Mouse (Mus musculus): ENCODE measurements around the gene Dip2b.

Gene Dip2b

GRCm38 (mm10) chr15:100220916-100221315 lies 182.5 kb downstream of the Dip2b start:
- DNase-seq (ENCODE audit: low spot score in 2 of 2), result no peak

DNA sequence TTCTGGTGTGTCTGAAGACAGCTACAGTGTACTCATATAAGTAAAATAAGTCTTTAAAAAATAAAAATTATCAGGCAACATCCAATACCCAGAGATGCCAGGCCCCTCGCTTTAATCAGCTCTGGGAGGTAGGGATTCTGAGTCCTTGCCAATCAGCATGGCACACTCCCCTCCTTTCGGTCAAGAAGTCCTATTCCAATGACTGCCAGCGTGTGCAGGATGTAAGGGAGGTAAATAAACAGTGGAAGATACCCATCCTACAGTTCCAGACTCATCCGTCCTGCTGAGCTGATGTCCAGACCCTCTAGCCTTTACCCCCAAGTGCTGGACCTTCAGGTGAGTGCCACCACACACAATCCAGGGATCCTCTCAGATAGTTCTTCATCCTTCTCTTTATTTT lies 186.9 kb downstream of the Dip2b start:
- no peak for DNase-seq (ENCODE audit: low spot score in 2 of 2)

DNA sequence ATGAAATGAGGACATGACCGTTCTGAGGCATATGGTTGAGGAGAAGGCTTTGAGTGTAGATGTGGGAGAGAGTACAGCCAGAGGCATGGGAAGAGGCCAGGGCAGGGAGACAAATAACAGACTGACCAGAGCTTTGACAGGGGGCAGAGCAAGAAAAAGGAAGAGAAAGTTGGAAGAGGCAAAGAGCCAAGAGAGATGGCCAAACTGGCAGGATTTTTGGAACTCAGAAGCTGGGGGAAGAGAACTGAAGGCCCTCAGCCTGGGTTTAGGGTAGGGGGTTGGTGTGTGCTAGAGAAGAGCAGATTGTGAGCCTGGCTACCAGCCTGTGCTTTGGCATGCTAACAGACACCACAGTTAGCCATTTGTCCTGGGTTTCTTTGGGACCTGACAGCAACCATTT lies 187.4 kb downstream of the Dip2b start:
- no peak for DNase-seq (ENCODE audit: low spot score in 2 of 2)

GRCm38 (mm10) chr15:100227031-100227662 lies 188.7 kb downstream of the Dip2b start:
- no peak for DNase-seq (ENCODE audit: low spot score in 2 of 2)

- peak; percentile 76 to 84 for DNase-seq (ENCODE audit: low spot score in 2 of 2)
Measured at GRCm38 (mm10) chr15:100227663-100228534, 189.4 kb downstream of the Dip2b start, which contains the start of gene Atf1. TSS of gene Atf1 (plus strand) at chr15:100227819.

- no peak for DNase-seq (ENCODE audit: low spot score in 2 of 2)
Measured at GRCm38 (mm10) chr15:100228535-100229336, 190.3 kb downstream of the Dip2b start.

- no peak for DNase-seq (ENCODE audit: low spot score in 2 of 2)
Measured at GRCm38 (mm10) chr15:100230655-100231054, 192.2 kb downstream of the Dip2b start.

DNA sequence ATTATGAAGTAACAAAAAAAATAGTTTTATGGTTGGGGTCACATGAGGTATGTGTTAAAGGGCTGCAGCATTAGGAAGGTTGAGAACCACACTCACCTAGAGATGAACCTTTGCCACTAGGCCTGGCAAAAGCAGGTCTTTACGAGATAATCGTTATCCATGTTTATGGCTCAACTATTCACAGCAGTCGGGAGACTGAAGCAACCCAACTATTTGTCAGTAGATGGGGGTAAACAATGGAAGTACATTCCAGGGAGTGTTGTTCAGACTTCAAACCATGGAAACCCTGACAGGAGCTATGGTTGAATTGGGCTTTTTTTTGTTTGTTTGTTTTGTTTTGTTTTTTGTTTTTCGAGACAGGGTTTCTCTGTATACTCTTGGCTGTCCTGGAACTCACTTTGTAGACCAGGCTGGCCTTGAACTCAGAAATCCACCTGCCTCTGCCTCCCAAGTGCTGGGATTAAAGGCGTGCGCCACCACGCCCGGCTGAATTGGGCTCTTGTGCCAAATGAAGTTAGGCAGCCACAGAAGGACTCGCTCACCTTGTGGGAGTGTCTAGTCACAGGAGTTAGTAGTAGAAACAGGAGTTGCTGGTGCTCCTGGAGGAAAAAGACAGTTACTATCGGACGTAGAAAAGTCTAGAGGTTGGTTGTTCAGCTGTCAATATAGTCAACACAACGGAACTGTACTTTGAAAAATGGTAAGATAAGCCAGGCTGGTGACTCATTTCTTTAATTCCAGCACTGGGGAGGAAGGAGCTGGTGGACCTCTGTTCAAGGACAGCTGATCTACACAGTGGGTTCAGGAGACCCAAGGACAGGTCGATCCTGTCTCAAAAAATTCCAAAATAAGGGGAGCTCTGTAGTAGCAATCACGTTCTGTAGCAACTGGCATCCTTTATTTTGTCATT lies 193.4 kb downstream of the Dip2b start:
- no peak for DNase-seq (ENCODE audit: low spot score in 2 of 2)

DNA sequence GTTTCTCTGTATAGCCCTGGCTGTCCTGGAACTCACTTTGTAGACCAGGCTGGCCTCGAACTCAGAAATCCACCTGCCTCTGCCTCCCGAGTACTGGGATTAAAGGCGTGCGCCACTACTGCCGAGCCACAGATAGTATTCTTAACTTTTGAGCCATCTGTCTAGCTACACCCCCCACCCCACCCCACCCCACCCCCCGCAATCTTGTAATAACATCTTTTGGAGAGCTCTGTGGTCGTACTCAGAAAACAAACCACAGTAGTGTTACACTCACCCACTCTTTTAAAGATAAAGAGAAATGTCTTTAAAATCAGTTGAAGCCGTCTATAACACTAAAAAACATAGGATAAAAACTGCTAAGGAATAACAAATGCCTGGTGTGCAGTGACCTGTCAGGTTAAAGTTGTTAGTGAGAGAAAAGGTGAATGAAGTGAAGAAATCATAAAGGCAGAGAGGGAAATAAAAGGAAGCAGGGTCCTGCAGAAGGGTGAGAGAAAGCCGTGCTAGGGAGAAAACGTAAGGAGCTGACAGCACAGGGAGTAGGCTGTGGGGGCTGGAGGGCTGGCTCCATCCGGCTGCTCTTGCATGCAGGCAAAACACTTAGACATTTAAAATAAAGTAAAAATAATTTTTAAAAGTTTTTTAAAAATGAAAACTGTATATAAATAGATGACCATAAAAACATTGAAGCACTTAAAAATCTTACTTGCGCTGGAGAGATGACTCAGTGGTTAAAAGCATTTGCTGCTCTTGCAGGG lies 196.9 kb downstream of the Dip2b start:
- no peak for DNase-seq (ENCODE audit: low spot score in 2 of 2)

DNA sequence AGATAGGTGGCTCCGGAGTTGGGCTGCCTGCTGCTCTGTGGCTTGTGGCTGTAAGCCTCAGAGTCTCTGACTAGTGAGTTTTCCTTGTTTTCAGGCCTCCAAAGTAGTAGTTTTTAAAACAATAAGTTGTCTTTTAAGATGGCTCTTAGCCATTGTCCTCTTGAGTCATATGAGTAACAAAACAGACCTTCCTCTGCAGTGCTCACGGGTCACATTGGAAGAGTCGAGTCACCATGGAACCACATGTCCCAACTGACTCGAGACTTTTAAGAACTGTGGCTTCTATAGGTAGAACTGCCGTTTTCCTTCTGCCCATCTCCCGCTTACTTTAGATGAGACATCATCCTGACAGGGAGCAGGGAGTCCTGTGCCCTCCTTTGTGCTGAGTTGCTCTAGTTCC lies 198.5 kb downstream of the Dip2b start:
- DNase-seq (ENCODE audit: low spot score in 2 of 2), result no peak

- no peak for DNase-seq (ENCODE audit: low spot score in 2 of 2)
Measured at GRCm38 (mm10) chr15:100241780-100242179, 203.3 kb downstream of the Dip2b start.

GRCm38 (mm10) chr15:100245951-100246350 lies 207.5 kb downstream of the Dip2b start:
- no peak for DNase-seq (ENCODE audit: low spot score in 2 of 2)

- DNase-seq (ENCODE audit: low spot score in 2 of 2), result no peak
Measured at GRCm38 (mm10) chr15:100247296-100247695, 208.8 kb downstream of the Dip2b start.

DNA sequence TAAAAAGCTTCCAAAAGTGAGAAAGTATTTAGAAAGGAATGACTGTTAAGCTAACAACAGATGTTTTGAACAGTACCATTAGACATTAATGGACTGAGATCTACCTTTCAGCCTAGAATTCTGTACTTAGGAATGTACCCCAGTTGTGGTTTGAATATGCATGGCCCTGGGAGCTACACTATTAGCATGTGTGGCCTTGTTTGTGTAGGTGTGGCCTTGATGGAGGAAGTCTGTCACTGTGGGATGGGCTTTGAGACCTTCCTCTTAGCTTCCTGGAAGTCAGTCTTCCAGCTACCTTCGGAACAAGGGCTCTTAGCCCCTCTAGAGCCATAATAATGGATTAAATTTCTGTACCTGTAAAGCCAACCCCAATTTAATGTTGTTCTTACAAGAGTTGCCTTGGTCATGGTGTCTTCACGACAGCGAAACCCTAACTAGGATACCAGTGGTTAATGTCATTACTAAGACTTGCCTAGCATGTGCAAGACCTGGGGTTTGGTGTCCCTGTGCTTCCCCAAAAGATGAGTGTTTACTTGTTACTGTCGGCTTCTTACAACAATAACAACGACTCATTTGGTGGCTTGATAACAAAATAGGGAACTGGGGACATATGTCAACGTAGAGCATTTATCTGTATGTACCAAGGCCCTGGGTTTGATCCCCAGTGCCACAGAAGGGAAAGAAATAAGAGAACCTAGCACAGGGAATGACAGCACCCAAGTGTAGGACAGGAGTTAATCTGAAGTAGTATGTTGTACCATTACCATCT lies 210.4 kb downstream of the Dip2b start:
- DNase-seq (ENCODE audit: low spot score in 2 of 2), result no peak

DNA sequence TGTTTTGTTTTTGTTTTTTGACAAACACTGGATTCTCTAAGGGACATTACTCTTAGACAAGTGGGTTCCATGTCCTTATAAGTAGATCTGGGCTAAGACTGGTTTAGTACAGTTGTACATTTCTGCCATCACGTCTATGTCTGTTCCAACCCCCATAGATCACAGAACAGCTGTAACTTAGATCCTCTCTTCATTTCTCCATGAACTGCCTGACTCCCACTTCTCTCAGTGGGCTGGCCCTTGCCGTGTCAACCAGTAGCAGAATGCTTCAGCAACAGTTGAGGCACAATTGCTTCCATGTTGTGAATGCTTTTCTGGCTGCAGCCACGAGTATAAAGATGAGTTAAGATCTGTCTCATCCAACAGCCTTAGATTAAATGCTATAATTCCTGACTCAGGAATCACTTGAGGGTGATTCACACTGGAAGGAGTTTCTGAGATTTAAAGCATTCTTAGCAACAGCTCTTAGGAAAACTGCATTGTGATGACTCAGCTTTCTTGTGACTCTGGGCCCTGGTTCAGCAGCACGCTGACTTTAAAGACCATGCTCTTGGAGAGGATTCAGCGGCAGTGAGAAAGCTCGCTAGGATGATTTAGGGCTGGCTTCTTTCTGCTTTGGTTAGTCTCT lies 212.8 kb downstream of the Dip2b start:
- no peak for DNase-seq (ENCODE audit: low spot score in 2 of 2)

GRCm38 (mm10) chr15:100256386-100256785 lies 217.9 kb downstream of the Dip2b start:
- no peak for DNase-seq (ENCODE audit: low spot score in 2 of 2)

DNA sequence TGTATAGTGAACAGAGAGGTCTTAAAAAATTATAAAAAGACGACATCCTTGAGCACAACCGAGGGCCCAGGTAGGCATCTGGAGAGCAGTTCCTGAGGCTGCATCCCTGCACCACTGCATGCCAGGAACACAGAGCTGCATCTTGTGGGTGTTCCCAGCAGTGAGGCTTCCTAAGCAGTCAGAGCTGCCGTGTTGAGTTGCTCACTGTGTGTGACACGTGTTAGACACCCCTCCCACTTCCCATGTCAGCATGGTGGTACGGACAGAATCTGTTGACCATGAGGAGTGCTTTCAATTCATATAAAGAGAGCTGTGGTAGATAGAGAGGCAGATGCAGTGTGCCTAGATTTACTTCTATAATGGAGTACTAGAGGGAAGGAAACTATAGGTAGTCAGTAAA lies 218.8 kb downstream of the Dip2b start:
- DNase-seq (ENCODE audit: low spot score in 2 of 2), result no peak

DNA sequence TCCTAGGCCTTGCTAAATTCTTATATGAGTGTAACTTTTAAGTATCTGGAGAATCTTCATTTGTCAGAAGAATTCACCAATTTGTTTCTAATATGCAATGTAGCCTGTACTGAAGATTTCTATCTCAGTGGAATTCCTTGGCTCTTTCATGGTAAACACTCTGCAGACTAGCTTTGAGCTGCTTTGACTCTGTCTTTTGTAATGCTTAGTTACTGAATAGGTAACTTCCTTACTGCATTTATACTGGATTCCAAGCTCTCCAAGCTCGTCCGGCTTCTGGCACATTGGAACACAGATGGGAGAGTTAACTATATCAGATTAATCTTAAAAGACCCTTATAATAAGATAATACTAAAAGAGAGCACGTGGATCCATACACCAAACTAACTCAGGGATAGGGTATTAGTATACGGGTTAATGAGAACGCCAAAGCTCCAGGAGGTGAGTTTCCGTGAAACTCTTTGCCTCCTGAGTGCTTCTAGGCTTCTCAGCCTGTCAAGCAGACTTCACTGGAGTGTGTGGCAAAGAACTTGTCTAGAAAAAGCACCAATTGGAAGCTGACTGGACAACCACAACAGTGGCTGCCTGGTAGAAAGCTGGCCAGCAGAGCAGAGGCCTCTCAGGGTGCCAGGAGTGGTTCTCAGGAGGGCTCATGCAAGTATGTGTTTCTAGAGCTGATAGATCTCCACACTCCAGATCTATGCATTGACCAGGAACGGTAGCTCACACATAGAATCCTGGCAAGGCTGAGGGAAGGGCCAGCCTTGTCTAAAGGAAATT lies 220.4 kb downstream of the Dip2b start:
- no peak for DNase-seq (ENCODE audit: low spot score in 2 of 2)

Measured in frontal cortex, postnatal 14 days (tissue).